Mouse (Mus musculus) urinary bladder, postnatal 14 days (tissue): ENCODE results near the gene Ebf4.

Source experiments
- DNase-seq: peaks from one replicate; pipeline ENCODE4 v3.0.0; 2021; ENCODE audit warnings: low spot score

The Ebf4 gene

GRCm38 (mm10) chr2:130294936-130295277 is at the start of gene Ebf4:
Ebf4 (plus strand) TSS chr2:130295169.
- DNase-seq, result peak; percentile 50

GRCm38 (mm10) chr2:130246912-130247311 is 48.1 kb upstream of the Ebf4 start:
- DNase-seq, result no peak

- DNase-seq, result no peak
Observed at GRCm38 (mm10) chr2:130248226-130248625, 46.7 kb upstream of the Ebf4 start.

DNA sequence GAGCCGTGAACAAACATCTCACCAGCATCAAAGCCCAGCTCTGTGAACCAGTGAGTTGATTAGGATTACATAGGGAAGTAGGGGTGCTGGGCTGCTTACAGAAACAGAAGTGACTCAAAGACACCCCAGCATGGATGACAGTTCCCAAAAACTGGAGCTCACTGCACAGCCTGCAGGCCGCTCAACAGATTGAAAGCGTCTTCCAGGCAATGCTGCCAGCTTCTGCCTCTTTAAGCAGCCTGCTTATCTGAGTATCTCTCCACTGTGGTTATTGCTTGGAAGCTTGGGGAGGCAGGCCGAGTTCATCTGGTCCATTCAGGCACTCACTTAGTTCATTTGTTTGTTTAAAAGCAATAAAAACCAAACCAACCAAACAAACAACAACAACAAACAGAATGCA is 38.2 kb upstream of the Ebf4 start:
- no peak for DNase-seq

GRCm38 (mm10) chr2:130260822-130261221 is 34.1 kb upstream of the Ebf4 start:
- DNase-seq, result no peak

GRCm38 (mm10) chr2:130261914-130262313 is 33.1 kb upstream of the Ebf4 start:
- DNase-seq, result no peak

GRCm38 (mm10) chr2:130262398-130262797 is 32.6 kb upstream of the Ebf4 start:
- DNase-seq, result no peak

DNA sequence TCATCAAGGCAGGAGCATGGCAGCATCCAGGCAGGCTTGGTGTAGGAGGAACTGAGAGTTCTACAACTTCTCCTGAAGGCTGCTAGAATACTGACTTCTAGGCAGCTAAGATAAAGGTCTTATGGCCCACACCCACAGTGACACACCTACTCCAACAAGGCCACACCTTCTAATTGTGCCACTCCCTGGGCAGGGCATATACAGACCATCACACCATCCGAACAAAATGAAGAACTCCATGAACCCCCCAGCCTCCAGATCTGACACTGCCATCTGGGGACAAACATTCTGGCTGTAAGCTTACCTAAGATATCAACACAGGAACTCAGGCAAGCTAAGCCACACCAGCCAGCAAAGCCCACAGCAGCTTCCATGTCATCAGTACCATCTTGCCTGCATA is 29.4 kb upstream of the Ebf4 start:
- no peak for DNase-seq

DNA sequence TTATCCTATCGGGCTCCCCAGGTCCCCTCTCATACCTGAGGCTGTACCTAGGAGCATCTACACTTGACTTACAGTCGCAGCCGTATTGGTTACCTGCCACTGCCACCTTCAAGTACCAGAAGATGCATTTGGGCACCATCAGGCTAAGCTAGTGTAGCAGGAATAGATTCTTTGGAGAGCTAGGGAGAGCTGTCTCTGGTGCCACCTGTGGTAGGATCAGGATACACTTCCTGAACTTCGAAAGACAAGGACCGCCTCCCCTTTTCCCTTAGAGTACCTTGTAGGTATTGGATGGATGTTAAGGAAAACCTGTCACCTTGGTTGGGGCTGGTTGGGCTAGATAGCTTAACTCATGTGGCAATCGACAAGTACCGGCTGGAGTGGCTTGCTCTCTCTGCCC is 26.9 kb upstream of the Ebf4 start:
- no peak for DNase-seq

DNA sequence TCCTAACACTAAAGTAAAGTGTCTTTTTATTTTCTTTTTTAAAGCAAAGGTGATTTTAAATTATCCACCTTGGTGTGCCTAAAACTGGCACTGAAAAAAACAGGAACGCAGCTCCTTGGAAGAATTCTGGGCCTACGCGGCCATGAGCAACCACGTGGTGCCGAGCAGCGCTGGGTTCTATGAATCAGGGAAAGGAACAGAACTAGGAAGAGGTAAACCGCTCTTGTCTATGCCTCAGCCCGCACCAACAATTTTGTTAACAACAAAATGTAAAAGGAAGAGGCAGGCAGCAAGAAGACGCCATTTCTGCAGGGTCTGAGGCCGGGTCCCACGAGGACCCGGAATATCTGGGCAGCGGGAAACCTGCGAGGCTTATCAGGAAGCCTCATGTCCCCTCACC is 21.2 kb upstream of the Ebf4 start:
- DNase-seq, result peak; percentile 9

DNA sequence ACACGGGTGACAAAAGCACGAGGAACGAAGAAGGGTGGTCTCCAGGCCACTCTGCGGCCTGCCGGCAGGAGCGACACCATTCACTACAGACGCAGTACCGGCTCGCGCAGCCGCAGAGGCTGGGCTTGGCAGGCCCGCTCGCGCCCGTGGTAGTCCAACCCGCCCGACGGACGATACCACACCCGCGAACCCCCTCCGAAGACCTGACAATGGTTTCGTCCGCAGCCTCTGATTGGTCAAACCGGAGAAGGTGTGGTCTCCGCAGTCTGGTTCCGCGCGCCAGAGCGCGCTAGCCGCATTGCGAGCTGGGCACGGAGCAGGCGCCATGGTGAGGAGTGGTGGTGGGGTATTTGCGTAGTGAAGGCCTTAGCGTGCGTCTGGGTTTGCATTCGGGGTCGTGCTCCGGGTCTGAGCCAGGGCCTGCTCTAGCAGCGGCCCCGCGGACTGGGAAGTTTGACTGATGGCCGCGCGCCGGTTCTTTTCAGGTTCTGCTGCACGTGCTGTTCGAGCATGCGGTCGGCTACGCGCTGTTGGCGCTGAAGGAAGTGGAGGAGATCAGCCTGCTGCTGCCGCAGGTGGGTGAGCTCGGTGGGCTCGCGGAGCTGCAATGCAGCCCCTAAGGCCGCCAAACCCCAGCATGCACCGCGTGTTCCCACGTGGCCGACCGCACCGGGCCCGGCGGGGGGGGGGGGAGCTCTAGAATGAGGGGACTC is 20.7 kb upstream of the Ebf4 start, which contains the start of gene Nop56:
TSS of gene Nop56 (plus strand) at position 282 of the 713 bp plus-strand sequence.
- DNase-seq, result peak; percentile 98

GRCm38 (mm10) chr2:130274862-130275261 is 20.1 kb upstream of the Ebf4 start:
- no peak for DNase-seq

GRCm38 (mm10) chr2:130275649-130276048 is 19.3 kb upstream of the Ebf4 start:
- DNase-seq, result peak; percentile 35

- DNase-seq, result no peak
Observed at GRCm38 (mm10) chr2:130279600-130280091, 15.3 kb upstream of the Ebf4 start.

- no peak for DNase-seq
Observed at GRCm38 (mm10) chr2:130280224-130280623, 14.7 kb upstream of the Ebf4 start.

DNA sequence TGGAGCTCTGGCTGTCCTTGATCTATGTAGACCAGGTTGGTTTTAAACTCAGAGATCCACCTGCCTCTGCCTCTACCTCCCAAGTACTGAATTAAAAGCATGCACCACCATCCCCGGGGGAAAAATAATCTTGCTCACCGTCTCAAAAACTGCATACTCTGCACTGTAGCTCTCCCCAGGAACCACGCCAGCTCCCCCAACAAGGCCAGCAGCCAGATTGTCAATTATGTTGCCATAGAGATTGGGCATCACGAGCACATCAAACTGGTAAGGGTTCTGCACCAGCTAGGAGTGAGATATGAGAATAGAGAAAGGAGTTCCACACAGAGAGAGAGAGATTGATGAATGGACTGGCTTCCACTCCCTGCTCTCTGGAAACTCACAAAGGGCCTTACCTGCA is 14.2 kb upstream of the Ebf4 start:
- DNase-seq, result no peak

GRCm38 (mm10) chr2:130283854-130284654 is 10.9 kb upstream of the Ebf4 start, which contains the start of gene Idh3b:
Idh3b (minus strand) TSS chr2:130284547.
- DNase-seq, result peak; percentile 91

GRCm38 (mm10) chr2:130289086-130289485 is 5.9 kb upstream of the Ebf4 start:
- no peak for DNase-seq

DNA sequence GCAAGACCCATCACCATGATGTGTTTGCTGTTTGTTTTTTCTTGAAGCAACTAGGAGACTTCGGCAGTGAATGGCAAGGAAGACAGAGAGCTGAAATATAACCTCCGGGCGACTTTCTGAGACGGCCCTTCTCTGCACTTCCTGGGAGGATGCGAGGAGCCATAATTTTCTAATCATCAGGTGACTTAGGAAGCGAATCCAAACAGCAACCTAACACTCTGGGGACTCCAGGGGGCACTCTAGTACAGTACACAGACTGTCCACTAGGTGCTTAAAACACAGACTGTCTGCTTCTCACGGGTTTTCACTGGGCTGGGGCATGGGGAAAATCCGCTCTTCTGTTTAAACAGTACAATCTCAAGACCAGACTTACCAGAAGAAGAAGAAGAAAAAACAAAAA is 3.5 kb upstream of the Ebf4 start:
- peak; percentile 72 for DNase-seq

- DNase-seq, result no peak
Observed at GRCm38 (mm10) chr2:130293009-130293408, 2.0 kb upstream of the Ebf4 start.

DNA sequence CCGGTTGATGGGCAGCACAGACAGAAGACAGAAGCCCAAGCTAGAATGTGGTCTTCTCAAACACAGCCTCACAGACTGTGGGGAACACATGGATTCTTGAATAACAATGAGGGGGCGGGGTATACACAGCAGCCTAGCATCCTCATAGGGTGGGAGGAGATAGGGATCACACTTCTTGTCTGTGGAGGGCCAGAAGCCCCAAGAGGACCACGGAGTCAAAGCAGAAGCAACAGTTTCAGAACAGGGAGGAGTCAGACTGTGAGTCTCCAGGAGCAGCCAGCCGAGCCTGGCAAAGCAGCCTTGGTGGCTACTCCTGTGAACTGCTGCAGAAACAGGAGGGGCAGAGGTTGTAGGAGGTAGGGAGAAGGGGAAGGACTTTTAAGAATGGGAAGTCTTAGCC is 1.5 kb upstream of the Ebf4 start:
- DNase-seq, result no peak

GRCm38 (mm10) chr2:130294218-130294935 is 592 bp upstream of the Ebf4 start:
- DNase-seq, result no peak
